Mouse (Mus musculus): Measurements from ENCODE around the gene Bet1. TPM values are rescaled to one million over a fixed set of nuclear protein-coding genes. Genes with fewer than 3 reads are reported as not detected.

Gene Bet1
- total and polyA plus RNA-seq, 3 experiments, result 36.3 to 70.3 (median 58.1) TPM

DNA sequence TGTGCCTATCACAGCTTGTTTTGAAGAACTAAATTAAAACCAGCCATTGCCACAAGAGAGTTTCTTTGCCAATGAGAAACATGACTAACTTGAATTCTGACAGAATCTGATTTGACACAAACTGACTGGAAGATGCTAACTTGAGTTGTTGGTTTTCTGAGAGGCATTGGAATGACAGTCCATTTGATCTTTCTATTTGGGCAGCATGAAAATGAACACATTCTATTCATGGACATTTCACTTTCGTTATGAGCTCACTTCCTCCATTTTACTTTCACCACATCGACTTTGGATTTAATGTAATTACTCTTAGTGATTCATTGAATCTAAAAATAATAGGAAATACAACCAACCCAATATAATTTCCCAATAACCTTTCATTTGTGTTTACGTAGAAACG lies 32.4 kb downstream of the Bet1 start:
- dilution Hi-C loops (cut with MboI; ENCODE audit: extremely low pct_ligation_motif_present, extremely low pct_unique_long_range_greater_than_20kb, low sequenced_read_pairs), result no loop called here
- Histone ChIP-seq H3K36me3 (replicated peaks in 1 of 2; ENCODE audit: control insufficient read depth in 1 of 2, insufficient read depth in 1 of 2, low read length in 1 of 2) (no peaks in the 10 kb centered on the region), H3K4me1 (ENCODE audit: control insufficient read depth in 1 of 2, insufficient read depth in 2 of 2) (peaks cover 2 to 7% of the 10 kb centered on the region in 2 experiments; a peak in 3 of 4 replicates), H3K4me3 (replicated peaks in 1 of 3; ENCODE audit: low read depth in 2 of 3, low read length in 2 of 3, poor library complexity in 1 of 3) (no peak overlapping the region), H3K9ac (ENCODE audit: insufficient read depth, low read depth) (no peak overlapping the region), H3K27ac (ENCODE audit: insufficient read depth, low read depth) (no peak overlapping the region), H3K79me2 (replicated peaks; ENCODE audit: control insufficient read depth, extremely low read depth, insufficient read depth, poor library complexity, severe bottlenecking) (no peaks in the 10 kb centered on the region), H3K27me3 (replicated peaks) (no peaks in the 10 kb centered on the region), H3K9me3 (replicated peaks; ENCODE audit: low read length) (no peaks in the 10 kb centered on the region), H3K4me2 (ENCODE audit: insufficient read depth, low read depth, poor library complexity, severe bottlenecking) (peak overlapping the region; percentile 44; the same call in 1 of the 2 replicates)
- in situ Hi-C loops (cut with MboI; ENCODE audit: low pct_ligation_motif_present, low pct_unique_long_range_greater_than_20kb, low sequenced_read_pairs), result no loop called here
- peak; percentile 31 for DNase-seq (ENCODE audit: extremely low read depth)
- TF ChIP-seq JUND (conservative IDR thresholded peaks at IDR 0.05; ENCODE audit: low read depth, low read length) (peak; percentile 71), EP300 (IDR thresholded peaks at IDR 0.05; ENCODE audit: low read length) (peak; percentile 55), IRF4 (IDR thresholded peaks at IDR 0.05; ENCODE audit: low read depth, low read length) (peak; percentile 59; the same call in 1 of the 2 replicates), MEF2A (IDR thresholded peaks at IDR 0.05; ENCODE audit: borderline replicate concordance, low read depth, low read length) (peak; percentile 48; the same call in 1 of the 2 replicates), ELF1 (IDR thresholded peaks at IDR 0.05; ENCODE audit: low read depth, low read length) (no peak), RCOR1 (conservative IDR thresholded peaks at IDR 0.05; ENCODE audit: low read depth, low read length) (no peak), CHD2 (IDR thresholded peaks at IDR 0.05; ENCODE audit: low read length) (no peak), JUN (IDR thresholded peaks at IDR 0.05; ENCODE audit: insufficient read depth, low read depth, low read length) (0 out of 2 replicates have a peak, but pooled peaks have one; percentile 22), ETS1 (conservative IDR thresholded peaks at IDR 0.05; ENCODE audit: low read depth, low read length) (no peak), ZKSCAN1 (IDR thresholded peaks at IDR 0.05; ENCODE audit: borderline replicate concordance, low read depth, low read length) (no peak)

DNA sequence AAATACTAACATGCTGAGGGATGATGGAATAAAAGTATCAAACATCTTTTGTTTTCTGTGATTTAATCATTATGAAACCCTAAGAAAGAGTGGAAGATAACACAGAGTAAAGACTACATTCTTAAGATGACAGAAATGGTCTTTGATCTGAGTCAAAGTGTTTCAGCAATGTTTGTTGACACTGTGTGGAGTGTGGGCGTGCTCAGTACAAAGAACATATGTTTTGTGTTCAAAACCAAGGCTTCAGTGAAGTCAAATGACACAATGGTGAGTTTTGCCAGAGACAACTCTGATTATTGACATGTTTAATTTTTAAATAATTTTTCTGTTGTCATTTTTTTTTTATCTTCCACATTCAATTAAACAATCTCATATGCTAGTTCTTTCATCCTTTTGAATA lies 33.9 kb downstream of the Bet1 start:
- dilution Hi-C loops (cut with MboI; ENCODE audit: extremely low pct_ligation_motif_present, extremely low pct_unique_long_range_greater_than_20kb, low sequenced_read_pairs), result no loop called here
- H3K4me1 ChIP-seq (ENCODE audit: control insufficient read depth in 1 of 2, insufficient read depth in 2 of 2), result peaks cover 2 to 7% of the 10 kb centered on the region in 2 experiments; a peak in 3 of 4 replicates
- no peak overlapping the region for H3K9ac ChIP-seq (ENCODE audit: insufficient read depth, low read depth)
- no peaks in the 10 kb centered on the region for H3K36me3 ChIP-seq (replicated peaks in 1 of 2; ENCODE audit: control insufficient read depth in 1 of 2, insufficient read depth in 1 of 2, low read length in 1 of 2)
- H3K4me2 ChIP-seq (ENCODE audit: insufficient read depth, low read depth, poor library complexity, severe bottlenecking), result no peak overlapping the region
- H3K27ac ChIP-seq (ENCODE audit: insufficient read depth, low read depth), result no peak overlapping the region
- TF ChIP-seq CTCF (conservative IDR thresholded peaks at IDR 0.05 in 1 of 2, IDR thresholded peaks at IDR 0.05 in 1 of 2; ENCODE audit: low read depth in 2 of 2, low read length in 2 of 2) (no peak), NELFE (IDR thresholded peaks at IDR 0.05; ENCODE audit: low read depth, low read length) (no peak), MEF2A (IDR thresholded peaks at IDR 0.05; ENCODE audit: borderline replicate concordance, low read depth, low read length) (no peak), USF1 (IDR thresholded peaks at IDR 0.05; ENCODE audit: low read depth, low read length) (no peak), POLR2AphosphoS2 (IDR thresholded peaks at IDR 0.05; ENCODE audit: low read depth, low read length) (no peak), EP300 (IDR thresholded peaks at IDR 0.05; ENCODE audit: low read length) (no peak), POLR2A (IDR thresholded peaks at IDR 0.05; ENCODE audit: low read depth, low read length) (no peak), CHD1 (IDR thresholded peaks at IDR 0.05; ENCODE audit: low read depth, low read length) (no peak)
- in situ Hi-C loops (cut with MboI; ENCODE audit: low pct_ligation_motif_present, low pct_unique_long_range_greater_than_20kb, low sequenced_read_pairs), result no loop called here
- no peaks in the 10 kb centered on the region for H3K27me3 ChIP-seq (replicated peaks)
- no peaks in the 10 kb centered on the region for H3K9me3 ChIP-seq (replicated peaks; ENCODE audit: low read length)
- no peak overlapping the region for H3K4me3 ChIP-seq (replicated peaks in 1 of 3; ENCODE audit: low read depth in 2 of 3, low read length in 2 of 3, poor library complexity in 1 of 3)
- no peaks in the 10 kb centered on the region for H3K79me2 ChIP-seq (replicated peaks; ENCODE audit: control insufficient read depth, extremely low read depth, insufficient read depth, poor library complexity, severe bottlenecking)
- no peak for DNase-seq (ENCODE audit: extremely low read depth)
